ENCODE assay signal across 1 mouse cellular context in the genomic region with DNA sequence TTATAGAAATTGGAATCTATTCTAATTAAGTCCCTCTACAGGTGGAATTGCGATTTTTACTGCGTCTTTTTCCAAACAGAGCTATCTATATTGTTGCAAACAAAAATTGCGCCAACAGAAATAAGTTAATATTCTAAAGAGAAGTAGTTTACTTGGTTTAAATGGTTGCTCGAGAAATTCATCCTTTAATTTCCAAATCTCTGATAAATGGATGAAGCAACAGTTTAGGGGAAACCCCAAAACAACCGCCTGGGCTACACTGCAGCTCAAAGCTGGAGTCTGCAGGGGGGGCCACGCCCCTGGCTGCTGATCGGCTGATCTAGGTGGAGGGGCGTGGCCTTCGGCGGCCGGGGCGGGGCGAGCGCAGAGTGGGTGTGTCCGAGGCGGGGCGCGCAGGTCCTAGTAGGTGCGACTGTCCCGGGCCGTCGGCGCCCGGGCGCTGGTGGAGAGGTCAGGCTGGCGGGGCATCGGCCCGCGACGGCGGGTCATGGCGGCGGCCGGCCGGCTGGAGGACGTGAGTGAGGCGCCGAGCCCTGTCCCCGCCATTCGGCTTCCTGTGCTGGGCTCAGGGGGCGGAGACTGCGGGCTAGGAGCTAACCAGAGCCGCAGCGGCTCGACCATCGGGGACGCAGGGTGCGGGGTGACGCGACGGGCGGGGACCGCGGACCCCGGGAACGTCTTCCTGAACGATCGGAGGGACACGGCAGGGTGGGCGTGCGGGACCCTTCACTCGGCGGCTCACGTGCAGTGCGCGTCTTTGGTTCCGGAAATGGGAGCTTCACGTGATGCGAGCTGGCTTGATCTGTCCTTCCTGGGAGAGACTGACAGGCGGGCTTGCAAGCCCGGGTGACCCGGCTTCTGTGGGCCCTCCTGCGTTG.
TF ChIP-seq lines count a peak whose summit lies in the region.

Gene Tmem192 (plus strand): TSS at position 366 of the 878 bp plus-strand sequence.

TF ChIP-seq in MEL, 35 proteins besides CTCF, POLR2A, EP300 and RAD21 (continued from another document):
- TF ChIP-seq USF2 (IDR thresholded peaks at IDR 0.05; ENCODE audit: borderline replicate concordance in 1 of 2, insufficient read depth in 1 of 2, low read depth in 1 of 2, low read length in 2 of 2) = peak in 1 of 2 experiments; percentile 78; a peak in 2 of 4 replicates
- TF ChIP-seq GABPA (IDR thresholded peaks at IDR 0.05; ENCODE audit: low read depth, low read length) = no peak
- no peak for TF ChIP-seq GATA1 (IDR thresholded peaks at IDR 0.05; ENCODE audit: low read depth, low read length)
- no peak for TF ChIP-seq ZMIZ1 (IDR thresholded peaks at IDR 0.05; ENCODE audit: low read depth, low read length)
- no peak for TF ChIP-seq MAFK (IDR thresholded peaks at IDR 0.05; ENCODE audit: borderline replicate concordance, low read depth, low read length)
- peak; percentile 64 for TF ChIP-seq ELF1 (IDR thresholded peaks at IDR 0.05; ENCODE audit: low read depth, low read length)
- no peak for TF ChIP-seq MEF2A (IDR thresholded peaks at IDR 0.05; ENCODE audit: extremely low read depth, insufficient replicate concordance, low read depth, low read length, poor library complexity, severe bottlenecking)
- TF ChIP-seq MAZ (IDR thresholded peaks at IDR 0.05; ENCODE audit: low read depth, low read length) = 0 out of 2 replicates have a peak, but pooled peaks have one; percentile 24
- no peak for TF ChIP-seq CHD2 (IDR thresholded peaks at IDR 0.05; ENCODE audit: low read length)
TF ChIP-seq in MEL: peak in this region for 13.
